Mouse (Mus musculus) C2C12 (cell line): ENCODE data around the gene Sgcd.

Source experiments
- CEBPB ChIP-seq: IDR thresholded peaks from one replicate; pipeline ENCODE4 v1.6.1; 2011; ENCODE audit warnings: low read depth, mild to moderate bottlenecking, control low read depth, moderate library complexity
- CTCF ChIP-seq: IDR thresholded peaks from one replicate; pipeline ENCODE4 v1.5.1; 2011; ENCODE audit not compliant: control insufficient read depth, insufficient read depth, insufficient read length
- FOSL1 ChIP-seq: IDR thresholded peaks from one replicate; pipeline ENCODE4 v1.8.0; 2011; ENCODE audit warnings: mild to moderate bottlenecking, low read length; ENCODE audit not compliant: poor library complexity, insufficient read depth, severe bottlenecking
- MAX ChIP-seq: IDR thresholded peaks from one replicate; pipeline ENCODE4 v1.6.1; 2011; ENCODE audit warnings: mild to moderate bottlenecking, control low read depth
- MYOD1 ChIP-seq: IDR thresholded peaks from one replicate; pipeline ENCODE4 v1.6.1; 2011; ENCODE audit warnings: low read depth; ENCODE audit not compliant: control insufficient read depth, insufficient read length
- USF1 ChIP-seq: IDR thresholded peaks from one replicate; pipeline ENCODE4 v1.6.1; 2011; ENCODE audit warnings: low read depth, mild to moderate bottlenecking, control low read depth, moderate library complexity

GRCm38 (mm10) chr11:47206461-47206860 lies 782.3 kb downstream of the Sgcd start:
- TF ChIP-seq CTCF (no peak), MAX (no peak), MYOD1 (no peak), CEBPB (no peak), USF1 (no peak), FOSL1 (no peak)
